Mouse (Mus musculus): ENCODE measurements around the gene Psmb6. TPM values are rescaled to one million over a fixed set of nuclear protein-coding genes. Genes with fewer than 3 reads are reported as not detected.
"Not testable (repeated sequence)": the region's sequence is repeated elsewhere in the genome, so short reads cannot be mapped to it uniquely, and the experiment has no call there.

Gene Psmb6
- polyA plus RNA-seq, 1 experiment from 2014 or later, result 744 TPM

- DNase-seq (peak; percentile 78), ATAC-seq (ENCODE audit: low FRiP score, low TSS enrichment) (no peak)
- Histone ChIP-seq H3K9ac (replicated peaks; ENCODE audit: low read length) (no peak overlapping the region), H3K27me3 (ENCODE audit: control insufficient read depth, insufficient read depth, low read length) (no peaks in the 10 kb centered on the region), H3K4me1 (ENCODE audit: control insufficient read depth, insufficient read depth, low read length) (no peaks in the 10 kb centered on the region), H3K4me3 (replicated peaks; ENCODE audit: low read depth, low read length) (no peak overlapping the region), H3K4me2 (ENCODE audit: low read length) (no peak overlapping the region), H3K36me3 (ENCODE audit: control insufficient read depth, insufficient read depth, low read length) (no peaks in the 10 kb centered on the region), H3K9me3 (ENCODE audit: control insufficient read depth, low read length) (no peaks in the 10 kb centered on the region), H3K27ac (replicated peaks; ENCODE audit: low read depth, low read length) (no peak overlapping the region)
- WGBS, result 27% methylated on average over 2 of the region's 2 CpGs
These were observed 8.8 kb upstream of the Psmb6 start for GRCm38 (mm10) chr11:70516352-70516751.

- ATAC-seq (ENCODE audit: low FRiP score, low TSS enrichment), result no peak
These were observed 6.7 kb upstream of the Psmb6 start for GRCm38 (mm10) chr11:70518436-70518835.

GRCm38 (mm10) chr11:70518923-70519322 is 6.2 kb upstream of the Psmb6 start, which contains the start of gene Gltpd2:
Gltpd2 (plus strand) TSS chr11:70519196.
- Histone ChIP-seq H3K27me3 (ENCODE audit: control insufficient read depth, insufficient read depth, low read length) (no peaks in the 10 kb centered on the region), H3K4me1 (ENCODE audit: control insufficient read depth, insufficient read depth, low read length) (no peaks in the 10 kb centered on the region), H3K36me3 (ENCODE audit: control insufficient read depth, insufficient read depth, low read length) (no peaks in the 10 kb centered on the region), H3K9me3 (ENCODE audit: control insufficient read depth, low read length) (no peaks in the 10 kb centered on the region), H3K4me3 (replicated peaks; ENCODE audit: low read depth, low read length) (peak within 1 kb of the TSS; percentile 20), H3K9ac (replicated peaks; ENCODE audit: low read length) (peak within 1 kb of the TSS; percentile 43; the same call in 1 of the 2 replicates), H3K27ac (replicated peaks; ENCODE audit: low read depth, low read length) (no peak within 1 kb of the TSS), H3K4me2 (ENCODE audit: low read length) (peak within 1 kb of the TSS; percentile 46)
- ATAC-seq (ENCODE audit: low FRiP score, low TSS enrichment), result no peak
- WGBS, result 85% methylated on average over 10 of the region's 10 CpGs
- no peak for DNase-seq

More at GRCm38 (mm10) chr11:70518436-70518835, 6.7 kb upstream of the Psmb6 start:
- 72% methylated on average over 1 of the region's 1 CpGs for WGBS
- Histone ChIP-seq H3K9ac (replicated peaks; ENCODE audit: low read length) (no peak overlapping the region), H3K27me3 (ENCODE audit: control insufficient read depth, insufficient read depth, low read length) (no peaks in the 10 kb centered on the region), H3K4me1 (ENCODE audit: control insufficient read depth, insufficient read depth, low read length) (no peaks in the 10 kb centered on the region), H3K4me2 (ENCODE audit: low read length) (no peak overlapping the region), H3K9me3 (ENCODE audit: control insufficient read depth, low read length) (no peaks in the 10 kb centered on the region), H3K4me3 (replicated peaks; ENCODE audit: low read depth, low read length) (no peak overlapping the region), H3K36me3 (ENCODE audit: control insufficient read depth, insufficient read depth, low read length) (no peaks in the 10 kb centered on the region), H3K27ac (replicated peaks; ENCODE audit: low read depth, low read length) (no peak overlapping the region)
- DNase-seq, result no peak

GRCm38 (mm10) chr11:70520178-70520769 is 4.9 kb upstream of the Psmb6 start:
- Histone ChIP-seq H3K27ac (replicated peaks; ENCODE audit: low read depth, low read length) (0 out of 2 replicates have a peak overlapping the region, but pooled peaks have one; percentile 45), H3K27me3 (ENCODE audit: control insufficient read depth, insufficient read depth, low read length) (no peaks in the 10 kb centered on the region), H3K9me3 (ENCODE audit: control insufficient read depth, low read length) (no peaks in the 10 kb centered on the region), H3K36me3 (ENCODE audit: control insufficient read depth, insufficient read depth, low read length) (no peaks in the 10 kb centered on the region), H3K4me3 (replicated peaks; ENCODE audit: low read depth, low read length) (peak overlapping the region; percentile 20), H3K9ac (replicated peaks; ENCODE audit: low read length) (peak overlapping the region; percentile 43; the same call in 1 of the 2 replicates), H3K4me2 (ENCODE audit: low read length) (peak overlapping the region; percentile 46), H3K4me1 (ENCODE audit: control insufficient read depth, insufficient read depth, low read length) (no peaks in the 10 kb centered on the region)
- no peak for ATAC-seq (ENCODE audit: low FRiP score, low TSS enrichment)
- WGBS, result 12% methylated on average over 41 of the region's 41 CpGs
- DNase-seq, result peak; percentile 61

GRCm38 (mm10) chr11:70523306-70523989 is 1.7 kb upstream of the Psmb6 start:
- not testable (repeated sequence) for H3K4me1 ChIP-seq (ENCODE audit: control insufficient read depth, insufficient read depth, low read length); H3K27ac ChIP-seq (replicated peaks; ENCODE audit: low read depth, low read length); H3K4me2 ChIP-seq (ENCODE audit: low read length); H3K27me3 ChIP-seq (ENCODE audit: control insufficient read depth, insufficient read depth, low read length); H3K4me3 ChIP-seq (replicated peaks; ENCODE audit: low read depth, low read length); H3K9me3 ChIP-seq (ENCODE audit: control insufficient read depth, low read length); H3K9ac ChIP-seq (replicated peaks; ENCODE audit: low read length); ATAC-seq (ENCODE audit: low FRiP score, low TSS enrichment)
- H3K36me3 ChIP-seq (ENCODE audit: control insufficient read depth, insufficient read depth, low read length), result peaks cover 21% of the 10 kb centered on the region
- WGBS, result 92% methylated on average over 8 of the region's 8 CpGs
- DNase-seq, result peak; percentile 11

GRCm38 (mm10) chr11:70524782-70525181 is 385 bp upstream of the Psmb6 start:
- Histone ChIP-seq H3K9ac (replicated peaks; ENCODE audit: low read length) (0 out of 2 replicates have a peak overlapping the region, but pooled peaks have one; percentile 34), H3K4me3 (replicated peaks; ENCODE audit: low read depth, low read length) (peak overlapping the region; percentile 63), H3K36me3 (ENCODE audit: control insufficient read depth, insufficient read depth, low read length) (peaks cover 28% of the 10 kb centered on the region), H3K27ac (replicated peaks; ENCODE audit: low read depth, low read length) (no peak overlapping the region), H3K27me3 (ENCODE audit: control insufficient read depth, insufficient read depth, low read length) (no peaks in the 10 kb centered on the region), H3K4me2 (ENCODE audit: low read length) (peak overlapping the region; percentile 54), H3K9me3 (ENCODE audit: control insufficient read depth, low read length) (no peaks in the 10 kb centered on the region), H3K4me1 (ENCODE audit: control insufficient read depth, insufficient read depth, low read length) (peaks cover 7% of the 10 kb centered on the region; the same call in 1 of the 2 replicates)
- no peak for DNase-seq
- 5% methylated on average over 8 of the region's 8 CpGs for WGBS
- no peak; the same call in 1 of the 2 replicates for ATAC-seq (ENCODE audit: low FRiP score, low TSS enrichment)

GRCm38 (mm10) chr11:70525726-70526125 is 559 bp downstream of the Psmb6 start:
- H3K4me2 ChIP-seq (ENCODE audit: low read length), result peak overlapping the region; percentile 85

GRCm38 (mm10) chr11:70526211-70526610 is 1.0 kb downstream of the Psmb6 start:
- no peak for ATAC-seq (ENCODE audit: low FRiP score, low TSS enrichment)
- peaks cover 28% of the 10 kb centered on the region for H3K36me3 ChIP-seq (ENCODE audit: control insufficient read depth, insufficient read depth, low read length)
- H3K4me1 ChIP-seq (ENCODE audit: control insufficient read depth, insufficient read depth, low read length), result peaks cover 7% of the 10 kb centered on the region; the same call in 1 of the 2 replicates
- WGBS, result 92% methylated on average over 12 of the region's 12 CpGs
- H3K9ac ChIP-seq (replicated peaks; ENCODE audit: low read length), result peak overlapping the region; percentile 66; the same call in 1 of the 2 replicates
- no peaks in the 10 kb centered on the region for H3K9me3 ChIP-seq (ENCODE audit: control insufficient read depth, low read length)
- peak overlapping the region; percentile 63 for H3K4me3 ChIP-seq (replicated peaks; ENCODE audit: low read depth, low read length)
- H3K4me2 ChIP-seq (ENCODE audit: low read length), result peak overlapping the region; percentile 85
- H3K27me3 ChIP-seq (ENCODE audit: control insufficient read depth, insufficient read depth, low read length), result no peaks in the 10 kb centered on the region
- no peak for DNase-seq
- H3K27ac ChIP-seq (replicated peaks; ENCODE audit: low read depth, low read length), result no peak overlapping the region

More at GRCm38 (mm10) chr11:70525726-70526125, 559 bp downstream of the Psmb6 start:
- Histone ChIP-seq H3K27ac (replicated peaks; ENCODE audit: low read depth, low read length) (peak overlapping the region; percentile 46; the same call in 1 of the 2 replicates), H3K36me3 (ENCODE audit: control insufficient read depth, insufficient read depth, low read length) (peaks cover 28% of the 10 kb centered on the region), H3K9ac (replicated peaks; ENCODE audit: low read length) (peak overlapping the region; percentile 66), H3K9me3 (ENCODE audit: control insufficient read depth, low read length) (no peaks in the 10 kb centered on the region), H3K27me3 (ENCODE audit: control insufficient read depth, insufficient read depth, low read length) (no peaks in the 10 kb centered on the region), H3K4me3 (replicated peaks; ENCODE audit: low read depth, low read length) (peak overlapping the region; percentile 63), H3K4me1 (ENCODE audit: control insufficient read depth, insufficient read depth, low read length) (peaks cover 7% of the 10 kb centered on the region; the same call in 1 of the 2 replicates)
- DNase-seq (peak; percentile 28), ATAC-seq (ENCODE audit: low FRiP score, low TSS enrichment) (peak; percentile 9; the same call in 1 of the 2 replicates)
- WGBS, result 1% methylated on average over 12 of the region's 12 CpGs
